Mouse (Mus musculus): ENCODE results near the gene Rab11fip5. TPM values are rescaled to one million over a fixed set of nuclear protein-coding genes. Genes with fewer than 3 reads are reported as not detected.

The Rab11fip5 gene
- polyA plus RNA-seq, 1 experiment from 2014 or later, result 3.4 TPM

DNA sequence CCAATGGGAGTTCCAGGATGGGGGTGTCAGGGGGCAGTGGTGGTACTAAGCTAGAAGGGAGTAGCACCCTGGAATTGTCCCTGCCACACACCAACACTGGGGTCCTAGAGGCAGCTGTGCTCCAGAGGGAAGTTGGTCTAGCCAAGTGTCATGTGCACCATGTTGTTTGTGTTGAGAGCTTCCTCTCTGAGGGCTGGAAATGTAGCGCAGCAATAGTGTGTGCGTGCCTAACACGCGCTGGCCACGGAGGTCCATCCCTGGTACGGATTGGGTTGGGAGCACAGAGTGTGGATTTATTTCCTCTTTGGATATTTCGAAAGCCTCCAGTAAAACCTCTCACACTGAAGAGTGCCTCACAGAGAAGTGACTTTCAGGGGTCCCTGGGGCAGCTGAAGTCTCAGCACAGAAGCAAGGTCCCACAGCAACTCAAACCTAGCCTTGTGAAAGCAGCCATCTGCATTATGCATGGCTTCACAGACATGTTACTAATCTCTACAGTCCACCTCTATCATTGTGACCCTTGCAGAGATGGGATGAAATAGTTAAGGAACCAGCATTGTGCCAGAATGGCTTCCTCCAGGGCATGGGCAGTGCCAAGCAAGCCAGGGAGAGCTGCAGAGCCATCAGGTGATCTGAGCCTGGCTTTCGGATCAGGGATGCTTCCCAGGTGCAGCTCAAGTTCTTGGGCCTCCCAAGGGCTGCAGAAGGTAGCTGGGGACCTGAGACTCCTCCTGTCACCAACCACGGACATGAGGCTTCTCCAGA is 3.6 kb downstream of the Rab11fip5 start:
- Histone ChIP-seq H3K4me1 (ENCODE audit: control insufficient read depth, insufficient read depth, low read length) (peaks cover 6% of the 10 kb centered on the region; the same call in 1 of the 2 replicates), H3K27me3 (ENCODE audit: control insufficient read depth, insufficient read depth, low read length) (no peaks in the 10 kb centered on the region), H3K9me3 (ENCODE audit: control insufficient read depth, low read length) (no peaks in the 10 kb centered on the region), H3K9ac (ENCODE audit: low read length) (no peak overlapping the region), H3K36me3 (ENCODE audit: control insufficient read depth, insufficient read depth, low read length) (no peaks in the 10 kb centered on the region), H3K27ac (replicated peaks; ENCODE audit: low read depth, low read length) (no peak overlapping the region), H3K4me3 (ENCODE audit: low read depth, low read length) (no peak overlapping the region), H3K4me2 (ENCODE audit: low read depth, severe bottlenecking) (no peak overlapping the region)
- 92% methylated on average over 9 of the region's 9 CpGs for WGBS
- ATAC-seq (ENCODE audit: insufficient number of reproducible peaks, low FRiP score, low TSS enrichment, low read depth), result no peak
- no peak for DNase-seq (ENCODE audit: low spot score)

DNA sequence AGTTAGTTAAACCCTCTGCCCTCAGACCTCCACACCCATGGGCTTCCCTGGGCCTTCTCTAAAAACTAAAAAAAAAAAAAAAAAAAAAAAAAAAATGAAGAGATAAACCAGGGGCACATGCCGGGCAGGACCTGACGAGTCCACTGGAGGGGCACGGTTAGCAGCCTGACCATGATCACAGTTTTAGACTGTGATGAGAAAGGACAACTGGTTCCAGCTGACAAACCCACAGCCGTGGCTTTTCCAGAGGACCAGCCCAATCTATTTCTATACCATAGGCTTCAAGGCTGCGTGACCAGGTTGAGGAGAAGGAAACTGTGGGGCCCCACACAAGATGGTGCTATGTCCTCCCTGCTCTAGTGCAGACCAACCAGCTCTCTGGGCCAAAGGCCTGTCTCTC is 4.4 kb downstream of the Rab11fip5 start:
- Histone ChIP-seq H3K4me1 (ENCODE audit: control insufficient read depth, insufficient read depth, low read length) (peaks cover 6% of the 10 kb centered on the region; the same call in 1 of the 2 replicates), H3K4me2 (ENCODE audit: low read depth, severe bottlenecking) (no peak overlapping the region), H3K36me3 (ENCODE audit: control insufficient read depth, insufficient read depth, low read length) (no peaks in the 10 kb centered on the region), H3K9me3 (ENCODE audit: control insufficient read depth, low read length) (no peaks in the 10 kb centered on the region), H3K27ac (replicated peaks; ENCODE audit: low read depth, low read length) (no peak overlapping the region), H3K27me3 (ENCODE audit: control insufficient read depth, insufficient read depth, low read length) (no peaks in the 10 kb centered on the region), H3K4me3 (ENCODE audit: low read depth, low read length) (no peak overlapping the region), H3K9ac (ENCODE audit: low read length) (no peak overlapping the region)
- no peak for DNase-seq (ENCODE audit: low spot score)
- whole genome bisulfite sequencing, result 89% methylated on average over 5 of the region's 5 CpGs
- ATAC-seq (ENCODE audit: insufficient number of reproducible peaks, low FRiP score, low TSS enrichment, low read depth), result no peak

DNA sequence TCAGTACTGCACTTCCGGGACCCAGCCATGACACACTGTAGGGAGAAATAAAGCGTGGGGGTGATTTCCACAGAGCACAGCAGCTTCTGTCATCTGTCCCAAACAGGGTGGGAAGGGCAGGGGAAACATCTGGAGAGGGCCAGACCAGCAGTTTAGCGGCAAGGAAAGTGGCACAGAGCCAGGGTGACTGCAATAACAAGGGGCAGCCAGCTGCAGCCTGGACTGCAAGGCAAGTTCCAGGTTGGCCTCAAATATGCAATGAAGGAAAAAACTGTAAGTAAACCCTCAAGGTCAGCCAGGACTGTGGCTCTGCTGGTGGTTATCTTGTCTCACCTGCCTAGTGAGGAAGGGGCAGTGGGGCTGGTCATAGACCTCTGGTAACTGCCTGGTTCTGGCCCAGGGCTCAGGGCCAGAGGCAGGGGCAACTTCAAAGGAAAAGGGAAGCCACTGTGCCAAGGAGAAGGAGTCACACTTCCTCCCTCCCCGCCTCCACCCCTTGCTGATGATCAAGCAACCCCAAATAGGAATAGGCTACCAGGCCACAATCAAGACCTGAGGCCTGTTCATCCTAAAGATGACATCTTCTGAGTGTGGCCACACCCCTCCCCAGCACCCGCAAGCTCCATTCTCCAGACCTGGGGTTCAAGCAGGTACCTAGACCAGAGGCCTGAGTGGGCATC is 5.1 kb downstream of the Rab11fip5 start:
- Histone ChIP-seq H3K9ac (ENCODE audit: low read length) (no peak overlapping the region), H3K4me1 (ENCODE audit: control insufficient read depth, insufficient read depth, low read length) (peaks cover 6% of the 10 kb centered on the region; the same call in 1 of the 2 replicates), H3K9me3 (ENCODE audit: control insufficient read depth, low read length) (no peaks in the 10 kb centered on the region), H3K4me2 (ENCODE audit: low read depth, severe bottlenecking) (no peak overlapping the region), H3K27ac (replicated peaks; ENCODE audit: low read depth, low read length) (no peak overlapping the region), H3K4me3 (ENCODE audit: low read depth, low read length) (no peak overlapping the region), H3K27me3 (ENCODE audit: control insufficient read depth, insufficient read depth, low read length) (no peaks in the 10 kb centered on the region), H3K36me3 (ENCODE audit: control insufficient read depth, insufficient read depth, low read length) (peaks cover 2% of the 10 kb centered on the region; the same call in 1 of the 2 replicates)
- 79% methylated on average over 5 of the region's 5 CpGs for WGBS
- ATAC-seq (ENCODE audit: insufficient number of reproducible peaks, low FRiP score, low TSS enrichment, low read depth), result no peak
- no peak for DNase-seq (ENCODE audit: low spot score)

DNA sequence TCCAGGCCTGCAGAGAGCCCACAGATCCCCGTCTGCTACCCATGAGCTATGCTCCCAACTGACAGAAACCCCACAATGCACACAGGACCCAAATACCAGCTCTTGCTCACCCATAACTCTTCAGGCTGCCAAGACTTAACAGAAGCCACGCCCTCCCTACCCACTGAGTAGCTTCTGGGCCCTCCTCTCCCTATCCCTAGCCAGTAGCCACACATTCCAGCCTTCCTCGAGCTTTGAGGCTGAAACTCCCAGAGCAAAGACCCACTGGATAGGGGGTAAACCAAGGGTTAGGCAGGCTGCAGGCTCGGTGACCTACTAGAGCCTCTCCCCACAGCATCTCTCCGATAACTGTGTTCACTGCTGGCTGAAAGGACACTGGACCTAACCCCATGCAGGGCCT is 5.7 kb downstream of the Rab11fip5 start:
- H3K4me2 ChIP-seq (ENCODE audit: low read depth, severe bottlenecking), result no peak overlapping the region

DNA sequence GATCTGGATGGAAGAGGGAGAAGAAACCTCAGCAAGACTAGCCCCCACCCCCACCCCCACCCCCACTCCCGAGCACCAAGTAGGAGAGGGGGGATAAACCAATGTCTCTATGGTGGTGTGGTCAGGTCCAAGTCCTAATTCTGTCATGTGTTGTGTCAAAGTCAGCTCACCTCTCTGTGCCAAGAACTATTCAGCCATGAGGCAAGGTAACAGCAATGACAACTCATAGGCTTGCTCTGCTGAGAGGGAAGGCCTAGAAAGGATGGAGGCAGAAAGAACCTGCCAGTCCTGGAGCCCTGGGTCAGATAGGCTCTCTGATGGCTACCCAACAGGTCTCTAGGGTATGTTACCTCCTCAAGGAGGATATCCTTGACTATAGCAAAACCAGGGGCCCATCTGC is 6.3 kb downstream of the Rab11fip5 start:
- WGBS, result 91% methylated on average over 1 of the region's 1 CpGs

More for the DNA sequence above, 5.7 kb downstream of the Rab11fip5 start:
- no peaks in the 10 kb centered on the region for H3K9me3 ChIP-seq (ENCODE audit: control insufficient read depth, low read length)
- ATAC-seq (ENCODE audit: insufficient number of reproducible peaks, low FRiP score, low TSS enrichment, low read depth) (no peak), DNase-seq (ENCODE audit: low spot score) (no peak)
- peaks cover 2% of the 10 kb centered on the region; the same call in 1 of the 2 replicates for H3K36me3 ChIP-seq (ENCODE audit: control insufficient read depth, insufficient read depth, low read length)
- H3K27ac ChIP-seq (replicated peaks; ENCODE audit: low read depth, low read length), result no peak overlapping the region
- WGBS, result 63% methylated on average over 5 of the region's 5 CpGs
- no peak overlapping the region for H3K9ac ChIP-seq (ENCODE audit: low read length)
- H3K4me1 ChIP-seq (ENCODE audit: control insufficient read depth, insufficient read depth, low read length), result peaks cover 6% of the 10 kb centered on the region; the same call in 1 of the 2 replicates
- H3K27me3 ChIP-seq (ENCODE audit: control insufficient read depth, insufficient read depth, low read length), result no peaks in the 10 kb centered on the region
- H3K4me3 ChIP-seq (ENCODE audit: low read depth, low read length), result no peak overlapping the region

DNA sequence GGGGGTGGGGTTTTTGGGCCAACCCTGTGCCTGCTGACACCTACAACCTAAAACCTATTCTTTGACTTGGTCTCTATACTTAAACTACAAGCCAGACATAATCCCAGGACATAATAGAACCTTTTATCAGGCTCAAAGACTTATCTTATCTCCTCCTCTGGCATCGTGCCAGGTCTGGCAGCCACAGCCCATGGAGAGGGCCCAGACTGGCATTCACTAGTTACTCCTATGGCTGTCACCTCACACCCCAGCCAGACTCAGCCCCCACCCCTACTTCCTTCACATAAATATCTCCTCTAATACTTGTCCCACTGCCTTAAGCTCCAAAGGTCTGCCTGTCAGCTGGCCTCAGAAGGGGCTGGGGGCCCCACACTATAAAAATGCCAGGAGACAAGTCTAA is 8.0 kb downstream of the Rab11fip5 start:
- Histone ChIP-seq H3K36me3 (ENCODE audit: control insufficient read depth, insufficient read depth, low read length) (peaks cover 2% of the 10 kb centered on the region; the same call in 1 of the 2 replicates), H3K4me3 (ENCODE audit: low read depth, low read length) (no peak overlapping the region), H3K4me2 (ENCODE audit: low read depth, severe bottlenecking) (no peak overlapping the region), H3K9ac (ENCODE audit: low read length) (no peak overlapping the region), H3K27me3 (ENCODE audit: control insufficient read depth, insufficient read depth, low read length) (no peaks in the 10 kb centered on the region), H3K27ac (replicated peaks; ENCODE audit: low read depth, low read length) (no peak overlapping the region), H3K9me3 (ENCODE audit: control insufficient read depth, low read length) (no peaks in the 10 kb centered on the region), H3K4me1 (ENCODE audit: control insufficient read depth, insufficient read depth, low read length) (peaks cover 6% of the 10 kb centered on the region; the same call in 1 of the 2 replicates)
- no peak for ATAC-seq (ENCODE audit: insufficient number of reproducible peaks, low FRiP score, low TSS enrichment, low read depth)
- 81% methylated on average over 1 of the region's 1 CpGs for WGBS
- DNase-seq (ENCODE audit: low spot score), result no peak

More for the DNA sequence above, 6.3 kb downstream of the Rab11fip5 start:
- Histone ChIP-seq H3K9ac (ENCODE audit: low read length) (no peak overlapping the region), H3K4me3 (ENCODE audit: low read depth, low read length) (no peak overlapping the region), H3K9me3 (ENCODE audit: control insufficient read depth, low read length) (no peaks in the 10 kb centered on the region), H3K27ac (replicated peaks; ENCODE audit: low read depth, low read length) (no peak overlapping the region), H3K4me2 (ENCODE audit: low read depth, severe bottlenecking) (no peak overlapping the region), H3K36me3 (ENCODE audit: control insufficient read depth, insufficient read depth, low read length) (peaks cover 2% of the 10 kb centered on the region; the same call in 1 of the 2 replicates), H3K4me1 (ENCODE audit: control insufficient read depth, insufficient read depth, low read length) (peaks cover 6% of the 10 kb centered on the region; the same call in 1 of the 2 replicates), H3K27me3 (ENCODE audit: control insufficient read depth, insufficient read depth, low read length) (no peaks in the 10 kb centered on the region)
- ATAC-seq (ENCODE audit: insufficient number of reproducible peaks, low FRiP score, low TSS enrichment, low read depth) (no peak), DNase-seq (ENCODE audit: low spot score) (no peak)

DNA sequence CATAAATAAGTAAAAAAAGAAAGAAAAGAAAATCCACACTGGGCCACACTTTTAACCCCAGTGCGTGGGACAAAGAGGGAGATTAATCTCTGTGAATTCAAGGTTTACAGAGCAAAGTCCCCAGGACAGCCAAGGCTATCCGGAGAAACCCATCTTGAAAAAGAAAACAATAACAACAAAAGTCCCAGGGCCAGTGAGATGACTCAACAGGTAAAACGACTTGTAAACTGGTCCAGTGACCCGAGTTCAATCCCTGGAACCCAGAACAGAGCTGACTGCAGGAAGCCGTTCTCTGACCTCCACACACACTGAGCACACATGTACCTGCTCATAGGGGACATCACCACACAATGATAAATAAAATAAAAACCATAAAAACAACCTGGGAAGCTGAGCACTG is 10.0 kb downstream of the Rab11fip5 start:
- peaks cover 6% of the 10 kb centered on the region; the same call in 1 of the 2 replicates for H3K4me1 ChIP-seq (ENCODE audit: control insufficient read depth, insufficient read depth, low read length)
- no peak overlapping the region for H3K27ac ChIP-seq (replicated peaks; ENCODE audit: low read depth, low read length)
- no peak overlapping the region for H3K9ac ChIP-seq (ENCODE audit: low read length)
- DNase-seq (ENCODE audit: low spot score) (no peak), ATAC-seq (ENCODE audit: insufficient number of reproducible peaks, low FRiP score, low TSS enrichment, low read depth) (no peak)
- H3K27me3 ChIP-seq (ENCODE audit: control insufficient read depth, insufficient read depth, low read length), result no peaks in the 10 kb centered on the region
- peaks cover 2% of the 10 kb centered on the region; the same call in 1 of the 2 replicates for H3K36me3 ChIP-seq (ENCODE audit: control insufficient read depth, insufficient read depth, low read length)
- 78% methylated on average over 5 of the region's 5 CpGs for WGBS
- no peaks in the 10 kb centered on the region for H3K9me3 ChIP-seq (ENCODE audit: control insufficient read depth, low read length)
- no peak overlapping the region for H3K4me2 ChIP-seq (ENCODE audit: low read depth, severe bottlenecking)
- no peak overlapping the region for H3K4me3 ChIP-seq (ENCODE audit: low read depth, low read length)

DNA sequence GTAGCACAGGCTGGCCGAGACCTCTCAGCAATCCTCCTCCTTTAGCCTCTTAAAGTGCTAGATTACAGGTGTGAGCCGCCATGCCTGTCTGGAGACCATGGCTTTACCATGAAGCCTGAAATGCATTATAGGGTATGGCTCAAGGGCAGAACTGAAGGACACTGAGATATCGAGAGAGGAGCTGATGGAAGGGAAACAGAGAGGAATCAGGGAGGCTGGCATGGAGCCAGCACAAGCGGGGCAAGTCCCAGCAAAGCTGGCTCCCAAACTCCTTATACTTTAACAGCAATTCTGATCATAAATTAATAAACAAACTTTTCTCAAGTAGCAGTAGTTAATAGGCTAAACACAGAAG is 10.6 kb downstream of the Rab11fip5 start:
- peaks cover 6% of the 10 kb centered on the region; the same call in 1 of the 2 replicates for H3K4me1 ChIP-seq (ENCODE audit: control insufficient read depth, insufficient read depth, low read length)
- no peaks in the 10 kb centered on the region for H3K27me3 ChIP-seq (ENCODE audit: control insufficient read depth, insufficient read depth, low read length)
- H3K4me3 ChIP-seq (ENCODE audit: low read depth, low read length), result no peak overlapping the region
- no peak for DNase-seq (ENCODE audit: low spot score)
- 89% methylated on average over 4 of the region's 4 CpGs for WGBS
- peaks cover 2% of the 10 kb centered on the region; the same call in 1 of the 2 replicates for H3K36me3 ChIP-seq (ENCODE audit: control insufficient read depth, insufficient read depth, low read length)
- no peak for ATAC-seq (ENCODE audit: insufficient number of reproducible peaks, low FRiP score, low TSS enrichment, low read depth)
- H3K4me2 ChIP-seq (ENCODE audit: low read depth, severe bottlenecking), result no peak overlapping the region
- no peak overlapping the region for H3K27ac ChIP-seq (replicated peaks; ENCODE audit: low read depth, low read length)
- H3K9ac ChIP-seq (ENCODE audit: low read length), result no peak overlapping the region
- no peaks in the 10 kb centered on the region for H3K9me3 ChIP-seq (ENCODE audit: control insufficient read depth, low read length)

All from limb, embryonic 11.5 days (tissue).